Comparison of ENCODE assay signal across 23 mouse cellular contexts in the genomic region with DNA sequence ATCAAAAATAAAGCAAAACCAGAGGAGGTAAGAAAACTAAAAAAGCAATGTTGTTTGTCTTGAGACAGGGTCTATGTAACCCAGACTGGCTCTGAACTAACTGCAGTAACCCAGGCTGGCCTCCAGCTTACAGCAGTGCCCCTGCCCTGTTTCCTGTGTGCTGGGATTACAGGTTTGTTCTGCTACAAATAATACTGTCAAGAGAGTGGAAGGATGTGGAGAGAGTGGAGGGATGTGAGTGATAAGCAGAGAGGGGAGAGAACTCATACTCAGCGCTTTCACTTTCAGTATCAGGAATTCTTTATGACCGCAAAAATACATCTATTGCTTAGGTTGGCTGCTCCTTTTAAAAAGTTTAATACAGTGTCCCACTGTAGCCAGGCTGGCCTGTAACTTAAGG. TPM values are rescaled to one million over a fixed set of nuclear protein-coding genes. Genes with fewer than 3 reads are reported as not detected.
A peak's percentile ranks its signal among the peaks of the same experiment; 100 is the strongest.
DNase-seq lines count a peak whose midpoint lies in the region; ATAC-seq and TF ChIP-seq lines count a peak whose summit lies in the region.
"Had no signal": no experiment of that assay in that cellular context is flagged by ENCODE, and none has a peak within 500 bp of the region (broad histone marks: within the 10 kb centered on the region; RNA-seq: fewer than 3 reads in every experiment).

No protein-coding gene starts in this region.

- TF ChIP-seq CTCF in heart, postnatal 0 days (IDR thresholded peaks at IDR 0.05; ENCODE audit: low read depth): no peak
- no peak for TF ChIP-seq CTCF in stomach, postnatal 0 days (IDR thresholded peaks at IDR 0.05; ENCODE audit: low read depth)

- intact Hi-C loops in heart, postnatal 10 days (cut with DNase I): no loop called here

- no peak overlapping the region for H3K4me3 ChIP-seq in heart, postnatal 0 days (ENCODE audit: low read depth, low read length)
- no peak overlapping the region for H3K4me3 ChIP-seq in stomach, embryonic 14.5 days (ENCODE audit: low read depth, low read length)
- H3K4me3 ChIP-seq in stomach, postnatal 0 days (ENCODE audit: low read depth, low read length): no peak overlapping the region
- H3K4me3 ChIP-seq in limb, embryonic 10.5 days: no peak overlapping the region
- H3K4me3 ChIP-seq in forebrain, embryonic 11.5 days (ENCODE audit: low read depth, low read length): no peak overlapping the region
- no peak overlapping the region for H3K4me3 ChIP-seq in midbrain, embryonic 16.5 days (ENCODE audit: low read depth, low read length)
- H3K4me3 ChIP-seq: embryonic facial prominence, embryonic 10.5 days; erythroblast, embryonic 14.5 days; limb, embryonic 13.5 days; midbrain, embryonic 10.5 days had no signal

- H3K9ac ChIP-seq in heart, postnatal 0 days (replicated peaks; ENCODE audit: low read depth, low read length): no peak overlapping the region
- no peak overlapping the region for H3K9ac ChIP-seq in stomach, embryonic 14.5 days (replicated peaks; ENCODE audit: low read depth, low read length)
- no peak overlapping the region for H3K9ac ChIP-seq in stomach, postnatal 0 days (ENCODE audit: low read length)
- no peak overlapping the region for H3K9ac ChIP-seq in forebrain, embryonic 11.5 days (ENCODE audit: low read length)
- H3K9ac ChIP-seq in midbrain, embryonic 16.5 days (ENCODE audit: low read depth, low read length): no peak overlapping the region
- H3K9ac ChIP-seq: forebrain, postnatal 0 days; hindbrain, embryonic 14.5 days; limb, embryonic 13.5 days had no signal

- H3K36me3 ChIP-seq in heart, postnatal 0 days (replicated peaks; ENCODE audit: control insufficient read depth, insufficient read depth, low read length): no peaks in the 10 kb centered on the region
- no peaks in the 10 kb centered on the region for H3K36me3 ChIP-seq in stomach, embryonic 14.5 days (ENCODE audit: control insufficient read depth, insufficient read depth, low read length)
- H3K36me3 ChIP-seq in stomach, postnatal 0 days (ENCODE audit: control insufficient read depth, insufficient read depth, low read length): no peaks in the 10 kb centered on the region
- peaks cover 9% of the 10 kb centered on the region for H3K36me3 ChIP-seq in limb, embryonic 10.5 days
- H3K36me3 ChIP-seq in forebrain, embryonic 11.5 days (ENCODE audit: control insufficient read depth, insufficient read depth, low read length): no peaks in the 10 kb centered on the region
- no peaks in the 10 kb centered on the region for H3K36me3 ChIP-seq in midbrain, embryonic 16.5 days (ENCODE audit: control insufficient read depth, insufficient read depth, low read length)

- H3K4me2 ChIP-seq in heart, postnatal 0 days (ENCODE audit: low read depth, low read length): no peak overlapping the region; the same call in 1 of the 2 replicates
- H3K4me2 ChIP-seq in stomach, embryonic 14.5 days (replicated peaks; ENCODE audit: low read depth, low read length): no peak overlapping the region
- no peak overlapping the region for H3K4me2 ChIP-seq in stomach, postnatal 0 days (replicated peaks; ENCODE audit: low read depth)
- H3K4me2 ChIP-seq in forebrain, embryonic 11.5 days (ENCODE audit: low read depth, low read length, severe bottlenecking): no peak overlapping the region
- H3K4me2 ChIP-seq in midbrain, embryonic 16.5 days (ENCODE audit: low read length): no peak overlapping the region
- H3K4me2 ChIP-seq: hindbrain, embryonic 14.5 days; limb, embryonic 13.5 days had no signal

- no peak overlapping the region for H3K27ac ChIP-seq in heart, postnatal 0 days (ENCODE audit: low read depth)
- H3K27ac ChIP-seq in stomach, embryonic 14.5 days (ENCODE audit: low read length): peak overlapping the region; percentile 36; the same call in 1 of the 2 replicates
- no peak overlapping the region for H3K27ac ChIP-seq in stomach, postnatal 0 days (replicated peaks)
- H3K27ac ChIP-seq in limb, embryonic 10.5 days: no peak overlapping the region
- no peak overlapping the region for H3K27ac ChIP-seq in forebrain, embryonic 11.5 days (ENCODE audit: low read depth, low read length)
- H3K27ac ChIP-seq in midbrain, embryonic 16.5 days (ENCODE audit: low read length): no peak overlapping the region
- H3K27ac ChIP-seq: embryonic facial prominence, embryonic 10.5 days; hindbrain, embryonic 14.5 days; limb, embryonic 13.5 days; midbrain, embryonic 10.5 days had no signal

- 0 out of 2 replicates have a peak, but pooled peaks have one; percentile 36 for ATAC-seq in heart, postnatal 0 days (ENCODE audit: insufficient read depth, low read depth)
- no peak for ATAC-seq in stomach, embryonic 14.5 days (ENCODE audit: insufficient number of reproducible peaks, insufficient read depth, low FRiP score, low read depth)
- no peak for ATAC-seq in stomach, postnatal 0 days (ENCODE audit: low FRiP score, low TSS enrichment)
- ATAC-seq in hematopoietic stem cell, adult 5-6 weeks (replicated peaks in 1 of 2; ENCODE audit: insufficient read depth in 1 of 2, low FRiP score in 2 of 2, low TSS enrichment in 1 of 2, low read depth in 1 of 2, poor library complexity in 2 of 2, severe bottlenecking in 2 of 2): peak; percentile 87 to 89
- no peak for ATAC-seq in forebrain, embryonic 11.5 days (replicated peaks; ENCODE audit: low FRiP score)
- ATAC-seq in midbrain, embryonic 16.5 days: no peak
- ATAC-seq: forebrain, postnatal 0 days had no signal

- TF ChIP-seq EP300 in heart, postnatal 0 days (IDR thresholded peaks at IDR 0.05; ENCODE audit: low read depth): no peak
- TF ChIP-seq EP300 in stomach, postnatal 0 days (optimal IDR thresholded peaks at IDR 0.05): no peak

- 39% methylated on average over 2 of the region's 2 CpGs for WGBS in heart, postnatal 0 days
- 65% methylated on average over 2 of the region's 2 CpGs for WGBS in stomach, embryonic 14.5 days
- 48% methylated on average over 2 of the region's 2 CpGs for WGBS in stomach, postnatal 0 days
- 91% methylated on average over 2 of the region's 2 CpGs for WGBS in limb, embryonic 10.5 days
- 97% methylated on average over 2 of the region's 2 CpGs for WGBS in forebrain, embryonic 11.5 days
- 100% methylated on average over 2 of the region's 2 CpGs for WGBS in midbrain, embryonic 16.5 days

- no peaks in the 10 kb centered on the region for H3K27me3 ChIP-seq in heart, postnatal 0 days (ENCODE audit: control insufficient read depth, insufficient read depth, low read length)
- no peaks in the 10 kb centered on the region for H3K27me3 ChIP-seq in stomach, embryonic 14.5 days (ENCODE audit: control insufficient read depth, insufficient read depth, low read length)
- no peaks in the 10 kb centered on the region for H3K27me3 ChIP-seq in stomach, postnatal 0 days (ENCODE audit: control insufficient read depth, insufficient read depth, low read length)
- no peaks in the 10 kb centered on the region for H3K27me3 ChIP-seq in limb, embryonic 10.5 days (ENCODE audit: low read depth, poor library complexity, severe bottlenecking)
- no peaks in the 10 kb centered on the region for H3K27me3 ChIP-seq in forebrain, embryonic 11.5 days (ENCODE audit: control insufficient read depth, insufficient read depth, low read length)
- H3K27me3 ChIP-seq in midbrain, embryonic 16.5 days (ENCODE audit: control insufficient read depth, insufficient read depth, low read depth, low read length): no peaks in the 10 kb centered on the region
- H3K27me3 ChIP-seq: limb, embryonic 13.5 days had no signal

- H3K4me1 ChIP-seq in heart, postnatal 0 days (ENCODE audit: control insufficient read depth, insufficient read depth): no peaks in the 10 kb centered on the region
- H3K4me1 ChIP-seq in stomach, embryonic 14.5 days (ENCODE audit: control insufficient read depth, insufficient read depth, low read length): peaks cover 4% of the 10 kb centered on the region; the same call in 1 of the 2 replicates
- H3K4me1 ChIP-seq in stomach, postnatal 0 days (replicated peaks; ENCODE audit: control insufficient read depth, insufficient read depth): no peaks in the 10 kb centered on the region
- H3K4me1 ChIP-seq in limb, embryonic 10.5 days: no peaks in the 10 kb centered on the region
- no peaks in the 10 kb centered on the region for H3K4me1 ChIP-seq in forebrain, embryonic 11.5 days (replicated peaks; ENCODE audit: control insufficient read depth, insufficient read depth, low read length)
- H3K4me1 ChIP-seq in midbrain, embryonic 16.5 days (ENCODE audit: control insufficient read depth, insufficient read depth, low read length): no peaks in the 10 kb centered on the region
- H3K4me1 ChIP-seq: embryonic facial prominence, embryonic 10.5 days; midbrain, embryonic 10.5 days had no signal

- no peak for DNase-seq in heart, postnatal 0 days (ENCODE audit: low spot score)
- no peak for DNase-seq in heart, postnatal 10 days
- DNase-seq in stomach, postnatal 0 days (ENCODE audit: low spot score): no peak
- no peak for DNase-seq in limb, embryonic 10.5 days (ENCODE audit: low spot score)
- DNase-seq in forebrain, embryonic 11.5 days (ENCODE audit: low spot score): no peak
- DNase-seq: adrenal gland, postnatal 36 days; cerebellum, postnatal 10 days; forebrain, postnatal 0 days; gastrocnemius, postnatal 10 days; kidney, adult 9 months; lung, adult 2 months; right cerebral cortex, adult 18-20 months had no signal

- H3K9me3 ChIP-seq in heart, postnatal 0 days (replicated peaks; ENCODE audit: control insufficient read depth, low read length): no peaks in the 10 kb centered on the region
- H3K9me3 ChIP-seq in stomach, embryonic 14.5 days (ENCODE audit: control insufficient read depth, low read depth, low read length): no peaks in the 10 kb centered on the region
- H3K9me3 ChIP-seq in stomach, postnatal 0 days (ENCODE audit: control insufficient read depth, low read length): no peaks in the 10 kb centered on the region
- no peaks in the 10 kb centered on the region for H3K9me3 ChIP-seq in limb, embryonic 10.5 days (replicated peaks)
- no peaks in the 10 kb centered on the region for H3K9me3 ChIP-seq in forebrain, embryonic 11.5 days (ENCODE audit: control insufficient read depth, low read length)
- no peaks in the 10 kb centered on the region for H3K9me3 ChIP-seq in midbrain, embryonic 16.5 days (replicated peaks; ENCODE audit: control insufficient read depth, low read length, poor library complexity, severe bottlenecking)
- H3K9me3 ChIP-seq: limb, embryonic 13.5 days; midbrain, embryonic 10.5 days had no signal

RNA-seq across cellular contexts. Expression of gene Mettl7a1, which starts 8.4 kb away (rescaled TPM):
- 23.6 and 31.0 TPM in 2 replicates for total RNA-seq in heart, postnatal 0 days (2014; rRNA removed; ENCODE audit: low replicate concordance)
- 7.0 and 7.1 TPM in 2 replicates for polyA plus RNA-seq in heart, postnatal 0 days (2015; fragmentation: Nextera tagmentation; extraction: Ambion mirVana)
- 10 to 100 TPM; 19.6 to 22.9 TPM for total RNA-seq in heart, postnatal 10 days (2021)
- 7.3 and 9.2 TPM in 2 replicates for polyA plus RNA-seq in stomach, embryonic 14.5 days (2014; fragmentation: Nextera tagmentation; extraction: Ambion mirVana)
- 9.1 and 9.5 TPM in 2 replicates for polyA plus RNA-seq in stomach, postnatal 0 days (2015; fragmentation: Nextera tagmentation; extraction: Ambion mirVana)
- total RNA-seq in hematopoietic stem cell, adult 5-6 weeks (2017): 145 and 162 TPM in 2 replicates
- 2.2 and 2.7 TPM in 2 replicates for polyA plus RNA-seq in limb, embryonic 10.5 days (2016; fragmentation: Nextera tagmentation; extraction: Ambion mirVana)
- 3.2 and 3.9 TPM in 2 replicates for polyA plus RNA-seq in forebrain, embryonic 11.5 days (2014; fragmentation: Nextera tagmentation; extraction: Ambion mirVana)
- 3.7 and 4.8 TPM in 2 replicates for polyA plus RNA-seq in midbrain, embryonic 16.5 days (2015; fragmentation: Nextera tagmentation; extraction: Ambion mirVana)

RNA-seq across cellular contexts. Expression of gene Mettl7a3, which starts 22.4 kb away (rescaled TPM):
- 0.08 TPM in 1 of 2 replicates, not detected in the other for total RNA-seq in heart, postnatal 0 days (2014; rRNA removed; ENCODE audit: low replicate concordance)
- polyA plus RNA-seq in heart, postnatal 0 days (2015; fragmentation: Nextera tagmentation; extraction: Ambion mirVana): not detected in 2 replicates
- not detected for total RNA-seq in heart, postnatal 10 days (2021)
- polyA plus RNA-seq in stomach, embryonic 14.5 days (2014; fragmentation: Nextera tagmentation; extraction: Ambion mirVana): not detected in 2 replicates
- polyA plus RNA-seq in stomach, postnatal 0 days (2015; fragmentation: Nextera tagmentation; extraction: Ambion mirVana): not detected in 2 replicates
- not detected in 2 replicates for total RNA-seq in hematopoietic stem cell, adult 5-6 weeks (2017)
- not detected in 2 replicates for polyA plus RNA-seq in limb, embryonic 10.5 days (2016; fragmentation: Nextera tagmentation; extraction: Ambion mirVana)
- polyA plus RNA-seq in forebrain, embryonic 11.5 days (2014; fragmentation: Nextera tagmentation; extraction: Ambion mirVana): not detected in 2 replicates
- not detected in 2 replicates for polyA plus RNA-seq in midbrain, embryonic 16.5 days (2015; fragmentation: Nextera tagmentation; extraction: Ambion mirVana)
- total RNA-seq: adrenal gland, postnatal 36 days; forebrain, postnatal 0 days had no signal
- polyA plus RNA-seq: embryonic facial prominence, embryonic 10.5 days; erythroblast, embryonic 14.5 days; forebrain, postnatal 0 days; hindbrain, embryonic 14.5 days; midbrain, embryonic 10.5 days; testis, adult 2 months had no signal

RNA-seq across cellular contexts. Expression of gene Tmprss12, which starts 31.7 kb away (rescaled TPM):
- total RNA-seq in heart, postnatal 0 days (2014; rRNA removed; ENCODE audit: low replicate concordance): not detected in 2 replicates
- polyA plus RNA-seq in heart, postnatal 0 days (2015; fragmentation: Nextera tagmentation; extraction: Ambion mirVana): not detected in 2 replicates
- not detected for total RNA-seq in heart, postnatal 10 days (2021)
- polyA plus RNA-seq in stomach, embryonic 14.5 days (2014; fragmentation: Nextera tagmentation; extraction: Ambion mirVana): 0.17 and 0.25 TPM in 2 replicates
- 0.11 TPM in 1 of 2 replicates, not detected in the other for polyA plus RNA-seq in stomach, postnatal 0 days (2015; fragmentation: Nextera tagmentation; extraction: Ambion mirVana)
- total RNA-seq in hematopoietic stem cell, adult 5-6 weeks (2017): not detected in 2 replicates
- polyA plus RNA-seq in limb, embryonic 10.5 days (2016; fragmentation: Nextera tagmentation; extraction: Ambion mirVana): not detected in 2 replicates
- polyA plus RNA-seq in forebrain, embryonic 11.5 days (2014; fragmentation: Nextera tagmentation; extraction: Ambion mirVana): not detected in 2 replicates
- not detected in 2 replicates for polyA plus RNA-seq in midbrain, embryonic 16.5 days (2015; fragmentation: Nextera tagmentation; extraction: Ambion mirVana)
- total RNA-seq: adrenal gland, postnatal 36 days; forebrain, postnatal 0 days; gastrocnemius, postnatal 10 days; left cerebral cortex, adult 18-20 months had no signal
- polyA plus RNA-seq: embryonic facial prominence, embryonic 10.5 days; erythroblast, embryonic 14.5 days; forebrain, postnatal 0 days; hindbrain, embryonic 14.5 days; limb, embryonic 13.5 days; lung, adult 2 months; midbrain, embryonic 10.5 days; spleen, adult 2 months had no signal

RNA-seq across cellular contexts. Expression of gene Methig1, which starts 40.6 kb away (rescaled TPM):
- not detected in 2 replicates for total RNA-seq in heart, postnatal 0 days (2014; rRNA removed; ENCODE audit: low replicate concordance)
- polyA plus RNA-seq in heart, postnatal 0 days (2015; fragmentation: Nextera tagmentation; extraction: Ambion mirVana): not detected in 2 replicates
- not detected for total RNA-seq in heart, postnatal 10 days (2021)
- 0.41 TPM in 1 of 2 replicates, not detected in the other for polyA plus RNA-seq in stomach, embryonic 14.5 days (2014; fragmentation: Nextera tagmentation; extraction: Ambion mirVana)
- polyA plus RNA-seq in stomach, postnatal 0 days (2015; fragmentation: Nextera tagmentation; extraction: Ambion mirVana): 0.17 TPM in 1 of 2 replicates, not detected in the other
- not detected in 2 replicates for total RNA-seq in hematopoietic stem cell, adult 5-6 weeks (2017)
- 0.15 and 0.29 TPM in 2 replicates for polyA plus RNA-seq in limb, embryonic 10.5 days (2016; fragmentation: Nextera tagmentation; extraction: Ambion mirVana)
- polyA plus RNA-seq in forebrain, embryonic 11.5 days (2014; fragmentation: Nextera tagmentation; extraction: Ambion mirVana): not detected in 2 replicates
- not detected in 2 replicates for polyA plus RNA-seq in midbrain, embryonic 16.5 days (2015; fragmentation: Nextera tagmentation; extraction: Ambion mirVana)
- total RNA-seq: forebrain, postnatal 0 days; gastrocnemius, postnatal 10 days; left cerebral cortex, adult 18-20 months had no signal
- polyA plus RNA-seq: embryonic facial prominence, embryonic 10.5 days; erythroblast, embryonic 14.5 days; forebrain, postnatal 0 days; lung, adult 2 months; midbrain, embryonic 10.5 days; spleen, adult 2 months; testis, adult 2 months had no signal

RNA-seq across cellular contexts. Expression of gene Mettl7a2, which starts 40.7 kb away (rescaled TPM):
- total RNA-seq in heart, postnatal 0 days (2014; rRNA removed; ENCODE audit: low replicate concordance): not detected in 2 replicates
- not detected in 2 replicates for polyA plus RNA-seq in heart, postnatal 0 days (2015; fragmentation: Nextera tagmentation; extraction: Ambion mirVana)
- total RNA-seq in heart, postnatal 10 days (2021): under 1 TPM; 0.45 to 0.53 TPM
- not detected in 2 replicates for polyA plus RNA-seq in stomach, embryonic 14.5 days (2014; fragmentation: Nextera tagmentation; extraction: Ambion mirVana)
- polyA plus RNA-seq in stomach, postnatal 0 days (2015; fragmentation: Nextera tagmentation; extraction: Ambion mirVana): not detected in 2 replicates
- total RNA-seq in hematopoietic stem cell, adult 5-6 weeks (2017): not detected in 2 replicates
- polyA plus RNA-seq in limb, embryonic 10.5 days (2016; fragmentation: Nextera tagmentation; extraction: Ambion mirVana): not detected in 2 replicates
- polyA plus RNA-seq in forebrain, embryonic 11.5 days (2014; fragmentation: Nextera tagmentation; extraction: Ambion mirVana): not detected in 2 replicates
- polyA plus RNA-seq in midbrain, embryonic 16.5 days (2015; fragmentation: Nextera tagmentation; extraction: Ambion mirVana): not detected in 2 replicates
- total RNA-seq: forebrain, postnatal 0 days had no signal
- polyA plus RNA-seq: embryonic facial prominence, embryonic 10.5 days; erythroblast, embryonic 14.5 days; forebrain, postnatal 0 days; hindbrain, embryonic 14.5 days; lung, adult 2 months; midbrain, embryonic 10.5 days; spleen, adult 2 months; testis, adult 2 months had no signal

Comparison
In these comparisons a context has a peak if more than half of its experiments do, and no peak if none do; other contexts are left out.
1. ATAC-seq: peak in heart, postnatal 0 days (single experiment) and hematopoietic stem cell, adult 5-6 weeks (2 of 2); none in stomach, embryonic 14.5 days (single experiment), stomach, postnatal 0 days (single experiment), forebrain, embryonic 11.5 days (single experiment) and midbrain, embryonic 16.5 days (single experiment).